Mouse (Mus musculus): ENCODE data around the gene Rps3. TPM values are rescaled to one million over a fixed set of nuclear protein-coding genes. Genes with fewer than 3 reads are reported as not detected.

Gene Rps3
- polyA plus RNA-seq, 1 experiment from 2014 or later, result 696 TPM

GRCm38 (mm10) chr7:99484679-99485078 lies 1.1 kb upstream of the Rps3 start:
- H3K4me3 ChIP-seq (ENCODE audit: low read depth, low read length), result no peak overlapping the region
- no peak for ATAC-seq (ENCODE audit: low FRiP score)
- H3K9ac ChIP-seq (ENCODE audit: low read depth, low read length), result no peak overlapping the region
- DNase-seq (ENCODE audit: low spot score), result no peak
- H3K27me3 ChIP-seq (ENCODE audit: control insufficient read depth, insufficient read depth, low read length), result no peaks in the 10 kb centered on the region
- H3K4me2 ChIP-seq (replicated peaks; ENCODE audit: low read depth, low read length), result no peak overlapping the region
- H3K4me1 ChIP-seq (replicated peaks; ENCODE audit: control insufficient read depth, insufficient read depth, low read length), result peaks cover 9% of the 10 kb centered on the region
- H3K9me3 ChIP-seq (ENCODE audit: control insufficient read depth, low read length), result no peaks in the 10 kb centered on the region
- H3K27ac ChIP-seq (ENCODE audit: low read depth, low read length), result no peak overlapping the region
- WGBS, result 95% methylated on average over 1 of the region's 1 CpGs
- H3K36me3 ChIP-seq (ENCODE audit: control insufficient read depth, insufficient read depth, low read length), result peaks cover 24% of the 10 kb centered on the region

- Histone ChIP-seq H3K4me1 (replicated peaks; ENCODE audit: control insufficient read depth, insufficient read depth, low read length) (peaks cover 9% of the 10 kb centered on the region), H3K27me3 (ENCODE audit: control insufficient read depth, insufficient read depth, low read length) (no peaks in the 10 kb centered on the region), H3K9ac (ENCODE audit: low read depth, low read length) (0 out of 2 replicates have a peak overlapping the region, but pooled peaks have one; percentile 19), H3K4me3 (ENCODE audit: low read depth, low read length) (peak overlapping the region; percentile 90), H3K4me2 (replicated peaks; ENCODE audit: low read depth, low read length) (peak overlapping the region; percentile 39), H3K9me3 (ENCODE audit: control insufficient read depth, low read length) (no peaks in the 10 kb centered on the region), H3K27ac (ENCODE audit: low read depth, low read length) (no peak overlapping the region), H3K36me3 (ENCODE audit: control insufficient read depth, insufficient read depth, low read length) (peaks cover 30% of the 10 kb centered on the region)
- ATAC-seq (ENCODE audit: low FRiP score), result peak; percentile 50
- 47% methylated on average over 8 of the region's 8 CpGs for WGBS
- DNase-seq (ENCODE audit: low spot score), result no peak
Observed at GRCm38 (mm10) chr7:99483924-99484319, 384 bp upstream of the Rps3 start.

GRCm38 (mm10) chr7:99482637-99483036 lies 901 bp downstream of the Rps3 start:
- no peak for DNase-seq (ENCODE audit: low spot score)
- WGBS, result 2% methylated on average over 6 of the region's 6 CpGs
- peak overlapping the region; percentile 94 for H3K9ac ChIP-seq (ENCODE audit: low read depth, low read length)
- no peaks in the 10 kb centered on the region for H3K27me3 ChIP-seq (ENCODE audit: control insufficient read depth, insufficient read depth, low read length)
- ATAC-seq (ENCODE audit: low FRiP score), result no peak
- peaks cover 36% of the 10 kb centered on the region for H3K36me3 ChIP-seq (ENCODE audit: control insufficient read depth, insufficient read depth, low read length)
- H3K9me3 ChIP-seq (ENCODE audit: control insufficient read depth, low read length), result no peaks in the 10 kb centered on the region
- H3K4me2 ChIP-seq (replicated peaks; ENCODE audit: low read depth, low read length), result peak overlapping the region; percentile 89
- H3K27ac ChIP-seq (ENCODE audit: low read depth, low read length), result peak overlapping the region; percentile 7; the same call in 1 of the 2 replicates
- peak overlapping the region; percentile 90 for H3K4me3 ChIP-seq (ENCODE audit: low read depth, low read length)
- peaks cover 9% of the 10 kb centered on the region for H3K4me1 ChIP-seq (replicated peaks; ENCODE audit: control insufficient read depth, insufficient read depth, low read length)

- H3K4me2 ChIP-seq (replicated peaks; ENCODE audit: low read depth, low read length), result no peak overlapping the region
- no peak overlapping the region for H3K9ac ChIP-seq (ENCODE audit: low read depth, low read length)
- H3K36me3 ChIP-seq (ENCODE audit: control insufficient read depth, insufficient read depth, low read length), result peaks cover 36% of the 10 kb centered on the region
- WGBS, result 88% methylated on average over 5 of the region's 5 CpGs
- ATAC-seq (ENCODE audit: low FRiP score) (no peak), DNase-seq (ENCODE audit: low spot score) (no peak)
- H3K27ac ChIP-seq (ENCODE audit: low read depth, low read length), result no peak overlapping the region; the same call in 1 of the 2 replicates
- H3K9me3 ChIP-seq (ENCODE audit: control insufficient read depth, low read length), result no peaks in the 10 kb centered on the region
- no peak overlapping the region for H3K4me3 ChIP-seq (ENCODE audit: low read depth, low read length)
- H3K27me3 ChIP-seq (ENCODE audit: control insufficient read depth, insufficient read depth, low read length), result no peaks in the 10 kb centered on the region
- H3K4me1 ChIP-seq (replicated peaks; ENCODE audit: control insufficient read depth, insufficient read depth, low read length), result peaks cover 10% of the 10 kb centered on the region
Observed at GRCm38 (mm10) chr7:99477235-99477634, 6.3 kb downstream of the Rps3 start.

GRCm38 (mm10) chr7:99476558-99477114 lies 6.9 kb downstream of the Rps3 start:
- Histone ChIP-seq H3K27ac (ENCODE audit: low read depth, low read length) (peak overlapping the region; percentile 14; the same call in 1 of the 2 replicates), H3K36me3 (ENCODE audit: control insufficient read depth, insufficient read depth, low read length) (peaks cover 30% of the 10 kb centered on the region), H3K4me2 (replicated peaks; ENCODE audit: low read depth, low read length) (no peak overlapping the region), H3K9ac (ENCODE audit: low read depth, low read length) (no peak overlapping the region), H3K27me3 (ENCODE audit: control insufficient read depth, insufficient read depth, low read length) (no peaks in the 10 kb centered on the region), H3K4me1 (replicated peaks; ENCODE audit: control insufficient read depth, insufficient read depth, low read length) (peaks cover 6% of the 10 kb centered on the region; the same call in 1 of the 2 replicates), H3K9me3 (ENCODE audit: control insufficient read depth, low read length) (no peaks in the 10 kb centered on the region), H3K4me3 (ENCODE audit: low read depth, low read length) (no peak overlapping the region)
- DNase-seq (ENCODE audit: low spot score) (no peak), ATAC-seq (ENCODE audit: low FRiP score) (no peak)
- 43% methylated on average over 3 of the region's 3 CpGs for WGBS

GRCm38 (mm10) chr7:99475562-99475911 lies 8.0 kb downstream of the Rps3 start:
- Histone ChIP-seq H3K4me1 (replicated peaks; ENCODE audit: control insufficient read depth, insufficient read depth, low read length) (peaks cover 3% of the 10 kb centered on the region; the same call in 1 of the 2 replicates), H3K27me3 (ENCODE audit: control insufficient read depth, insufficient read depth, low read length) (no peaks in the 10 kb centered on the region), H3K9ac (ENCODE audit: low read depth, low read length) (no peak overlapping the region), H3K4me2 (replicated peaks; ENCODE audit: low read depth, low read length) (no peak overlapping the region), H3K36me3 (ENCODE audit: control insufficient read depth, insufficient read depth, low read length) (peaks cover 19% of the 10 kb centered on the region), H3K27ac (ENCODE audit: low read depth, low read length) (peak overlapping the region; percentile 80), H3K9me3 (ENCODE audit: control insufficient read depth, low read length) (no peaks in the 10 kb centered on the region), H3K4me3 (ENCODE audit: low read depth, low read length) (no peak overlapping the region)
- ATAC-seq (ENCODE audit: low FRiP score), result peak; percentile 4; the same call in 1 of the 2 replicates
- WGBS, result 82% methylated on average over 2 of the region's 2 CpGs
- no peak for DNase-seq (ENCODE audit: low spot score)

GRCm38 (mm10) chr7:99474836-99475561 lies 8.5 kb downstream of the Rps3 start:
- H3K9me3 ChIP-seq (ENCODE audit: control insufficient read depth, low read length), result no peaks in the 10 kb centered on the region
- H3K27me3 ChIP-seq (ENCODE audit: control insufficient read depth, insufficient read depth, low read length), result peaks cover 3% of the 10 kb centered on the region; the same call in 1 of the 2 replicates
- 56% methylated on average over 12 of the region's 12 CpGs for WGBS
- H3K27ac ChIP-seq (ENCODE audit: low read depth, low read length), result peak overlapping the region; percentile 80
- H3K36me3 ChIP-seq (ENCODE audit: control insufficient read depth, insufficient read depth, low read length), result peaks cover 15% of the 10 kb centered on the region; the same call in 1 of the 2 replicates
- no peak overlapping the region for H3K4me3 ChIP-seq (ENCODE audit: low read depth, low read length)
- peak; percentile 68 for DNase-seq (ENCODE audit: low spot score)
- 0 out of 2 replicates have a peak overlapping the region, but pooled peaks have one; percentile 16 for H3K9ac ChIP-seq (ENCODE audit: low read depth, low read length)
- ATAC-seq (ENCODE audit: low FRiP score), result peak; percentile 84
- H3K4me2 ChIP-seq (replicated peaks; ENCODE audit: low read depth, low read length), result no peak overlapping the region; the same call in 1 of the 2 replicates
- peaks cover 3% of the 10 kb centered on the region; the same call in 1 of the 2 replicates for H3K4me1 ChIP-seq (replicated peaks; ENCODE audit: control insufficient read depth, insufficient read depth, low read length)

- Histone ChIP-seq H3K27ac (ENCODE audit: low read depth, low read length) (peak overlapping the region; percentile 80), H3K36me3 (ENCODE audit: control insufficient read depth, insufficient read depth, low read length) (0 out of 2 replicates have a peak, but pooled peaks cover 5% of the 10 kb centered on the region), H3K9me3 (ENCODE audit: control insufficient read depth, low read length) (no peaks in the 10 kb centered on the region), H3K4me1 (replicated peaks; ENCODE audit: control insufficient read depth, insufficient read depth, low read length) (peaks cover 3% of the 10 kb centered on the region; the same call in 1 of the 2 replicates), H3K9ac (ENCODE audit: low read depth, low read length) (no peak overlapping the region), H3K4me3 (ENCODE audit: low read depth, low read length) (no peak overlapping the region), H3K4me2 (replicated peaks; ENCODE audit: low read depth, low read length) (no peak overlapping the region), H3K27me3 (ENCODE audit: control insufficient read depth, insufficient read depth, low read length) (peaks cover 8% of the 10 kb centered on the region; the same call in 1 of the 2 replicates)
- DNase-seq (ENCODE audit: low spot score), result no peak
- 84% methylated on average over 14 of the region's 14 CpGs for WGBS
- no peak for ATAC-seq (ENCODE audit: low FRiP score)
Observed at GRCm38 (mm10) chr7:99473638-99474407, 9.7 kb downstream of the Rps3 start.
